Comparison of ENCODE assay signal across 17 mouse cellular contexts in the genomic region with DNA sequence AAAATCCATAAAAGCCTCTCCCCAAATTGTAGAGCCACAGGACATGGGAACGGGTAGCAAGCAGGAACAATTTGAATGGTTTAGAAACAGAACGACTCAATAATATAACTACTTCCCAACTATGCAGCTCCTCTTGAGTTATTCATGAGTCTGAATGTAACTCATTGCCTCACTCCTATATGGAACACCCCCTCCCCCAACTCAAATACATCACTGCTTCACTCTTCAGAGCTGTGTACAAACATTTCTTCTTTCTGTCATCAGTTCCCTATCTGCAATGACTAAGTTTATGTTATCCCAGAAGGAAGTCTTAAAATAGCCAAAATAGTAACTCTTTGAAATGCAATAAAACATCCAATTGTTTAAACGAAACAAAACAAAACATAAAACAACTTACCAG.
"Had no signal": no experiment of that assay in that cellular context is flagged by ENCODE, and none has a peak within 500 bp of the region (broad histone marks: within the 10 kb centered on the region; RNA-seq: fewer than 3 reads in every experiment).

No protein-coding gene starts in this region.

- H3K27me3 ChIP-seq: liver, embryonic 13.5 days; liver, embryonic 15.5 days; megakaryocyte, embryonic 14.5 days; midbrain, embryonic 13.5 days; midbrain, embryonic 15.5 days; neural tube, embryonic 12.5 days; stomach, embryonic 15.5 days had no signal

- ATAC-seq: liver, postnatal 0 days; midbrain, embryonic 13.5 days; midbrain, embryonic 15.5 days had no signal

- H3K36me3 ChIP-seq: liver, embryonic 13.5 days; liver, embryonic 15.5 days; midbrain, embryonic 13.5 days; midbrain, embryonic 15.5 days; neural tube, embryonic 12.5 days; stomach, embryonic 15.5 days had no signal

- DNase-seq: liver, embryonic 13.5 days; liver, postnatal 0 days; lung, postnatal 36 days; right cerebral cortex, postnatal 14 days; thymus, adult 2 months; thymus, postnatal 25 days; thymus, postnatal 4 days had no signal

- H3K4me3 ChIP-seq: liver, embryonic 13.5 days; liver, embryonic 15.5 days; megakaryocyte, embryonic 14.5 days; midbrain, embryonic 13.5 days; midbrain, embryonic 15.5 days; neural tube, embryonic 12.5 days; stomach, embryonic 15.5 days had no signal

- H3K27ac ChIP-seq: liver, embryonic 13.5 days; liver, embryonic 15.5 days; macrophage; midbrain, embryonic 13.5 days; midbrain, embryonic 15.5 days; neural tube, embryonic 12.5 days; stomach, embryonic 15.5 days; stomach, postnatal 0 days had no signal

- H3K9me3 ChIP-seq: liver, embryonic 13.5 days; liver, embryonic 15.5 days; megakaryocyte, embryonic 14.5 days; midbrain, embryonic 13.5 days; midbrain, embryonic 15.5 days; neural tube, embryonic 12.5 days; stomach, embryonic 15.5 days had no signal

- H3K4me2 ChIP-seq: liver, embryonic 11.5 days; liver, embryonic 13.5 days; liver, embryonic 15.5 days; midbrain, embryonic 11.5 days; midbrain, embryonic 13.5 days; midbrain, embryonic 15.5 days; neural tube, embryonic 12.5 days; stomach, embryonic 15.5 days had no signal

- H3K4me1 ChIP-seq: liver, embryonic 13.5 days; liver, embryonic 15.5 days; megakaryocyte, embryonic 14.5 days; midbrain, embryonic 13.5 days; midbrain, embryonic 15.5 days; neural tube, embryonic 12.5 days; stomach, embryonic 15.5 days had no signal

- H3K9ac ChIP-seq: liver, embryonic 13.5 days; liver, embryonic 15.5 days; liver, postnatal 0 days; midbrain, embryonic 13.5 days; midbrain, embryonic 15.5 days; neural tube, embryonic 12.5 days; stomach, embryonic 15.5 days had no signal
